Mouse (Mus musculus): ENCODE measurements around the gene Oasl2. TPM values are rescaled to one million over a fixed set of nuclear protein-coding genes. Genes with fewer than 3 reads are reported as not detected.
"Not testable (repeated sequence)": the region's sequence is repeated elsewhere in the genome, so short reads cannot be mapped to it uniquely, and the experiment has no call there.

The Oasl2 gene
- polyA plus RNA-seq, 1 experiment from 2014 or later: 5.3 TPM

DNA sequence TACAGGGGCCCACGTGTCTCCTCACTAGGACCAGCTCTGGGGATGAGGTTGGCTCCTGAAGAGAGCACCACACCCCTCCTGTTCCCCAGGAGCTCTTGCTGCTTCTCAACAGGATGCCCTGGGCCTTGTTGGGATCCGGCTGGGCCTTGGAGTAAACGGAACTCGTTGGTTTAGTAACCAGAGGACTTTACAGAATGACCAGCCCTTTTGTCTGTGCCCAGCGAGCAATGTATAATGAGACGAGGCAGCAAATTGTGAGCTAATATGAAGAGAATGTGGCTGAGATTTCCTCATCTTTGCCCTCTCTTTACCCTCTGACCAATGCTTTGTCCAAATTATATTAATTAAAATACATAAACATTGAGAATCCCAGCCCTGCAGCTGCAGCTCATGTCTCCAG is 20.4 kb upstream of the Oasl2 start:
- WGBS: 25% methylated on average over 6 of the region's 6 CpGs
- Histone ChIP-seq H3K4me1 (ENCODE audit: control insufficient read depth, insufficient read depth, low read depth, low read length) (no peaks in the 10 kb centered on the region), H3K9ac (ENCODE audit: low read depth, low read length) (no peak overlapping the region), H3K27me3 (replicated peaks; ENCODE audit: control insufficient read depth, insufficient read depth, low read length) (no peaks in the 10 kb centered on the region), H3K27ac (ENCODE audit: low read depth, low read length) (no peak overlapping the region), H3K9me3 (ENCODE audit: control insufficient read depth, low read length) (no peaks in the 10 kb centered on the region), H3K36me3 (ENCODE audit: control insufficient read depth, insufficient read depth, low read length) (no peaks in the 10 kb centered on the region), H3K4me2 (ENCODE audit: low read length) (no peak overlapping the region), H3K4me3 (ENCODE audit: low read length) (no peak overlapping the region)
- no peak for ATAC-seq

DNA sequence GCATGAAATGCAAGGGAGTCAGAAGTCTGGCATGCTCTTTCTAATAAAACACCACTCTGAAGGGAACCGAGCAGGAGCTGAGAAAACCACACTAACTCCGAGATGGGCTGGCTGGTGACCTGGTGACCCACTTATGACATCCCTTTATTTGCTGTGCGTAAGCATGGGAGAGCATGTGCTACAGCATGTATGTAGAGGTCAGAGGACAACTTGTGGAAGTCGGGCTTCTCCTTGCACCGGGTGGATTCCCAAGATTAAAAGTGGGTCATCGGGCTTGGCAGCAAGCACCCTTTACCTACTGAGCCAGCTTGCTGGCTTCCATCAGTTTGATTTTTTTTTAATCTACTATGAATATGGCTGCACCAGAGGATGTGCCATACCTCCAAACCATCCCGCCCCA is 19.2 kb upstream of the Oasl2 start:
- H3K27ac ChIP-seq (ENCODE audit: low read depth, low read length): no peak overlapping the region
- no peaks in the 10 kb centered on the region for H3K4me1 ChIP-seq (ENCODE audit: control insufficient read depth, insufficient read depth, low read depth, low read length)
- no peak overlapping the region for H3K4me3 ChIP-seq (ENCODE audit: low read length)
- H3K9me3 ChIP-seq (ENCODE audit: control insufficient read depth, low read length): no peaks in the 10 kb centered on the region
- H3K4me2 ChIP-seq (ENCODE audit: low read length): no peak overlapping the region
- H3K27me3 ChIP-seq (replicated peaks; ENCODE audit: control insufficient read depth, insufficient read depth, low read length): no peaks in the 10 kb centered on the region
- ATAC-seq: no peak
- no peak overlapping the region for H3K9ac ChIP-seq (ENCODE audit: low read depth, low read length)
- H3K36me3 ChIP-seq (ENCODE audit: control insufficient read depth, insufficient read depth, low read length): no peaks in the 10 kb centered on the region
- 70% methylated on average over 7 of the region's 7 CpGs for WGBS

DNA sequence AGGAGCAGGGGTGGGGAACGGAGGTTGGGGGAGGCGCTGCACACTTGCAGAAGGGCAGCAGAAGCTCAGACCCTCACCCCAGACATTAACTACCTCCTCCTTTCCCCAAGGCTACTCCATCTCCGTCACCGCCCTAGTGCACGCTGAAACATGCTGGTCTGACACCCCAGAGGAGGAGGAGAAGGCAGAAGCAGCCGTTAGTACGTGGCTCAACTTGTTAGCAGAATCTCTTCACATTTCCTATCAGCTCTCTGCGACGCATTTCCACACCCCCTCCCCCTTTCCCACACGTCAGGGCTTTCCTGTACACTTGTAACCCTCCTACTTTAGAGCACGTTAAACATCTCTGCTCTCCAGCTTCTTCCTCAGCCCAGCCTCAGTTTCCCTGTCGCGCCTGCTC is 17.3 kb upstream of the Oasl2 start:
- Histone ChIP-seq H3K9me3 (ENCODE audit: control insufficient read depth, low read length) (no peaks in the 10 kb centered on the region), H3K27me3 (replicated peaks; ENCODE audit: control insufficient read depth, insufficient read depth, low read length) (no peaks in the 10 kb centered on the region), H3K36me3 (ENCODE audit: control insufficient read depth, insufficient read depth, low read length) (no peaks in the 10 kb centered on the region), H3K4me3 (ENCODE audit: low read length) (no peak overlapping the region), H3K27ac (ENCODE audit: low read depth, low read length) (no peak overlapping the region), H3K9ac (ENCODE audit: low read depth, low read length) (no peak overlapping the region; the same call in 1 of the 2 replicates), H3K4me2 (ENCODE audit: low read length) (no peak overlapping the region), H3K4me1 (ENCODE audit: control insufficient read depth, insufficient read depth, low read depth, low read length) (no peaks in the 10 kb centered on the region)
- 62% methylated on average over 13 of the region's 13 CpGs for WGBS
- ATAC-seq: no peak

DNA sequence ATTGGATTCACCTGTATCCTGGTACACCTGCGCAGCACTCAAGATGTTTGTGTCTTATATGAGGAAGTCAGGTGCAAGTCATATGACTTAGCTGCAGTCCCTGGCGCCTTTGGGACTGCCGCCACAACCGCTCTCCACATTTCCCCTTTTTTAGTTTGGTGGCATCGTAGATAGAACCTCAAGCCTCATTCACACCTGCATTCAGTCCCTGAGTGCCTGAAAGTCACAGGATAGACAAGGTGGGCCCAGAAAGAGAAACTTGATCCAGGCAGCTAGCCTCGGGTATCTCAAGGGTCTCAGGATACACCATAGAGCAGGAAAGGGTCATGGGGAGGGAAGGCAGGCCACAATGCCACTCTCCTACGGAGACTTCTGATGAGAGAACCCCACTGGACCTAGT is 14.4 kb upstream of the Oasl2 start:
- WGBS: 89% methylated on average over 6 of the region's 7 CpGs
- ATAC-seq; H3K9me3 ChIP-seq (ENCODE audit: control insufficient read depth, low read length): not testable (repeated sequence)

DNA sequence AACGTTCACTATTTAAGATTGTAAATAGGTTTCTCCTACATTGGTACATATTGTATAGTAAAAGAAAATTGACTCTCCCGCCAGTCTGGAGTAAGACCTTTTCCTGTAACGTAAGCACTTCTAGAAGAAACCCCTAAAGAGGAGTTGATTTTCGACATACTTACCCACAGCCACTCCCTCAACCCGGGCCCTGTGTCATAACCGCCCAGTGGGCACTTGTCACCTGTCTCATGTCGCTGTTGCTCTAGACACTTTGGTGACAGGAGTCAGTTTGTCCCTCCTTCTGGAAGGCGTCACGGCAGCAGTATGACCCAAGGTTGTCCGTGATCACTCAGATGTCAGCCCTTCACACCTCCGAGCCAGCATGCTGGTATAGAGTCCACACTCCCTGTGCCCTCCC is 13.7 kb upstream of the Oasl2 start:
- Histone ChIP-seq H3K4me2 (ENCODE audit: low read length) (no peak overlapping the region), H3K9ac (ENCODE audit: low read depth, low read length) (no peak overlapping the region), H3K36me3 (ENCODE audit: control insufficient read depth, insufficient read depth, low read length) (no peaks in the 10 kb centered on the region), H3K9me3 (ENCODE audit: control insufficient read depth, low read length) (no peaks in the 10 kb centered on the region), H3K4me3 (ENCODE audit: low read length) (no peak overlapping the region), H3K27ac (ENCODE audit: low read depth, low read length) (no peak overlapping the region), H3K4me1 (ENCODE audit: control insufficient read depth, insufficient read depth, low read depth, low read length) (no peaks in the 10 kb centered on the region), H3K27me3 (replicated peaks; ENCODE audit: control insufficient read depth, insufficient read depth, low read length) (no peaks in the 10 kb centered on the region)
- no peak for ATAC-seq
- WGBS: 93% methylated on average over 11 of the region's 11 CpGs

More for the DNA sequence above, 14.4 kb upstream of the Oasl2 start:
- not testable (repeated sequence) for H3K27ac ChIP-seq (ENCODE audit: low read depth, low read length); H3K27me3 ChIP-seq (replicated peaks; ENCODE audit: control insufficient read depth, insufficient read depth, low read length); H3K4me3 ChIP-seq (ENCODE audit: low read length); H3K36me3 ChIP-seq (ENCODE audit: control insufficient read depth, insufficient read depth, low read length); H3K9ac ChIP-seq (ENCODE audit: low read depth, low read length); H3K4me1 ChIP-seq (ENCODE audit: control insufficient read depth, insufficient read depth, low read depth, low read length); H3K4me2 ChIP-seq (ENCODE audit: low read length)

DNA sequence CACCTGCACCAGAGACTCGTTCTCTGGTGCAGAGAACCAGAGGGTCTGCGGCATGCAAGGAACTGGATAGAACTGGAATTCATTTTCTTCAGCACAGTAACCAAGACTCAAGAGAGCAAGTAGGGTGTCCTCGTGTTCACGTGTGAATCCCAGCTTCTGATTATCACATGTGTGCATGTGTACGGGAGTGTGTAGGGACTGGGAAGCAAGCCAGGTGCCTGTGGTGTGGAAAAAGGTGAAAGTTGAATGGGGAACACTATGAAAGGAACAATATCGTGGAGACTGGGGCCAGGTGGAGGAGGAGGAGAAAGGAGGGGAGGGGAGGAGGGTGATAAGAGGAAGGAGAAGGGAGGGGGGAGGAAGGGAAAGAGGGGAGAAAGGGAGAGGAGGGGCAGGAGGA is 9.9 kb upstream of the Oasl2 start:
- H3K36me3 ChIP-seq (ENCODE audit: control insufficient read depth, insufficient read depth, low read length): no peaks in the 10 kb centered on the region
- no peak for ATAC-seq

DNA sequence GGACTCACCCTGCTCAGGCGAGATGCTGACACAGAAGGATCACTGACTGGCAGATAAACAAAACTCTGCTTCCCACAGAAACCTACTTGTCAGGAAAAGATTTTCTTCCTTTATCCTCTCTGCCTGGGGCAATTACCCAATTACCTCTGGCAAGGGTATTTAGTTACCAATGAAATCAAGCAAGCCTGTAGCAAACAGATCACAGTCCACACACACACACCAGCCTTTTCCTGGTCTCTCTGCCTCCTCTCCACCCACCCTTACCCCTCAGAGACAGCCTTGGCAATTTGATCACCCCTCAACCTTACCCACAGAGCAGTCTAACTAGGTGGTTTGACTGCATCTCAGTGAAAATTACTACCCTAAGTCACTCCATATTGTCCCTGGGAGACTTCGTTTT is 7.7 kb upstream of the Oasl2 start:
- ATAC-seq: no peak
- Histone ChIP-seq H3K27me3 (replicated peaks; ENCODE audit: control insufficient read depth, insufficient read depth, low read length) (no peaks in the 10 kb centered on the region), H3K36me3 (ENCODE audit: control insufficient read depth, insufficient read depth, low read length) (no peaks in the 10 kb centered on the region), H3K4me2 (ENCODE audit: low read length) (no peak overlapping the region), H3K27ac (ENCODE audit: low read depth, low read length) (no peak overlapping the region), H3K9ac (ENCODE audit: low read depth, low read length) (no peak overlapping the region), H3K9me3 (ENCODE audit: control insufficient read depth, low read length) (no peaks in the 10 kb centered on the region), H3K4me1 (ENCODE audit: control insufficient read depth, insufficient read depth, low read depth, low read length) (no peaks in the 10 kb centered on the region), H3K4me3 (ENCODE audit: low read length) (no peak overlapping the region)
- WGBS: 90% methylated on average over 2 of the region's 2 CpGs

More for the DNA sequence above, 9.9 kb upstream of the Oasl2 start:
- 78% methylated on average over 6 of the region's 6 CpGs for WGBS
- H3K4me2 ChIP-seq (ENCODE audit: low read length): no peak overlapping the region
- no peak overlapping the region for H3K27ac ChIP-seq (ENCODE audit: low read depth, low read length)
- no peaks in the 10 kb centered on the region for H3K4me1 ChIP-seq (ENCODE audit: control insufficient read depth, insufficient read depth, low read depth, low read length)
- H3K9ac ChIP-seq (ENCODE audit: low read depth, low read length): no peak overlapping the region
- no peaks in the 10 kb centered on the region for H3K9me3 ChIP-seq (ENCODE audit: control insufficient read depth, low read length)
- no peaks in the 10 kb centered on the region for H3K27me3 ChIP-seq (replicated peaks; ENCODE audit: control insufficient read depth, insufficient read depth, low read length)
- no peak overlapping the region for H3K4me3 ChIP-seq (ENCODE audit: low read length)

DNA sequence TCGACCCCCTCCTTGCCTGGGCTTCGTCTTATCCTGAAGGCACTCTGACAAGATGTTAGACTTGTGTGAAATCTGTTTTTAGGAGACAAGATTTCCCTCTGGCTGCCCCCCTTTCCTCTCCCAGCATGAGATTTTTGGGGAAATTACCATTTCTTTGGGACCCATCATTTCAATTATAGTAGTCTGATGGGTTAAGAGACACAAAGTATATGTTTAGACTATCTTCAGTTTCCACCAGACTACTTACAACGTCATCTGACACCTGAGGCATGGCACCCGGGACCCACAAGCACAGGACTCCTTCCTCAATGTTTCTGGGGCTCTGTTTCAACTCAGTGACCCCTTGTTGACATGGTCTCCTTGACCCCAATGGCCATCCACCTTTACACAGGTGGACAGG is 1.2 kb upstream of the Oasl2 start:
- no peak overlapping the region for H3K4me3 ChIP-seq (ENCODE audit: low read length)
- ATAC-seq: no peak
- H3K4me1 ChIP-seq (ENCODE audit: control insufficient read depth, insufficient read depth, low read depth, low read length): no peaks in the 10 kb centered on the region
- H3K9ac ChIP-seq (ENCODE audit: low read depth, low read length): no peak overlapping the region
- H3K27me3 ChIP-seq (replicated peaks; ENCODE audit: control insufficient read depth, insufficient read depth, low read length): no peaks in the 10 kb centered on the region
- H3K4me2 ChIP-seq (ENCODE audit: low read length): no peak overlapping the region
- no peak overlapping the region for H3K27ac ChIP-seq (ENCODE audit: low read depth, low read length)
- 89% methylated on average over 4 of the region's 4 CpGs for WGBS
- H3K9me3 ChIP-seq (ENCODE audit: control insufficient read depth, low read length): no peaks in the 10 kb centered on the region
- H3K36me3 ChIP-seq (ENCODE audit: control insufficient read depth, insufficient read depth, low read length): no peaks in the 10 kb centered on the region

DNA sequence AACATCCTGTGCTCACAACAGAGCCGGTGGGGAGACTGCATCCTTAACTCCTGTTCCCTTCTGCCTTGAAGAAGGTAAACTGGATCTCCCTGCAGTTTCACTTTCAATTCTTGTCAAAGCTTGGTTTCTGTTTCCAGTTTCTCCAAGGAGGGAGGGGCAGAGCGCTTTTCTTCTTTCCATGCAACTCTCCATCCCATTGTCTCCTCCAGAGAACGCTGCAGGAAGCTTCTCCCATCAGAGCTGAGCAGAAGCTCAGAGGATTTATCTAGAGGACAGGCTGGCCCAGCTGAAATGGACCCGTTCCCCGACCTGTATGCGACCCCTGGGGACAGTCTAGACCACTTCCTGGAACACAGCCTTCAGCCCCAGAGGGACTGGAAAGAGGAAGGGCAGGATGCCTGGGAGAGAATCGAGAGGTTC is 648 bp downstream of the Oasl2 start:
- Histone ChIP-seq H3K27ac (ENCODE audit: low read depth, low read length) (no peak overlapping the region), H3K4me1 (ENCODE audit: control insufficient read depth, insufficient read depth, low read depth, low read length) (no peaks in the 10 kb centered on the region), H3K4me3 (ENCODE audit: low read length) (no peak overlapping the region), H3K4me2 (ENCODE audit: low read length) (peak overlapping the region; percentile 4; the same call in 1 of the 2 replicates), H3K36me3 (ENCODE audit: control insufficient read depth, insufficient read depth, low read length) (no peaks in the 10 kb centered on the region), H3K9ac (ENCODE audit: low read depth, low read length) (no peak overlapping the region), H3K27me3 (replicated peaks; ENCODE audit: control insufficient read depth, insufficient read depth, low read length) (no peaks in the 10 kb centered on the region), H3K9me3 (ENCODE audit: control insufficient read depth, low read length) (no peaks in the 10 kb centered on the region)
- no peak for ATAC-seq
- 15% methylated on average over 7 of the region's 7 CpGs for WGBS

DNA sequence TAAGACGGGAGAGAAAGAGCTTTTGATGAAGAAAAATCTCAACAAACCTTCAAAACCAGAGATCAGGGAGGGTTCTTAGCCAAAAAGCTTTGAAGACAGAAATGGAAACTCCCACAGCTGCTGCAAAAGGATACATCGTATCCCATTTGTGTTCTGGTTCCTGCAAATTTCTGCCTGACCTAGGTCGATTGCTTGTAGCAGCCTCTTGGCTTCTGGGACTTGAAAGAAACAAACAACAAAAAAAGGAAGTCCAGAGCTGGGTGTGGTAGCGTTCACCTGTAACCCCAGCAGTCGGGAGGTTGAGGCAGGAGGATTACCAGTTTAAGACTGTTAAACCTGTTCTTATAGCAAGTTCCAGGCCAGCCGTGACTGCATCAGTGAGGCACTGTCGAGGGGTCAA is 2.1 kb downstream of the Oasl2 start:
- Histone ChIP-seq H3K36me3 (ENCODE audit: control insufficient read depth, insufficient read depth, low read length) (no peaks in the 10 kb centered on the region), H3K27me3 (replicated peaks; ENCODE audit: control insufficient read depth, insufficient read depth, low read length) (no peaks in the 10 kb centered on the region), H3K9ac (ENCODE audit: low read depth, low read length) (no peak overlapping the region), H3K4me3 (ENCODE audit: low read length) (no peak overlapping the region), H3K9me3 (ENCODE audit: control insufficient read depth, low read length) (no peaks in the 10 kb centered on the region), H3K4me1 (ENCODE audit: control insufficient read depth, insufficient read depth, low read depth, low read length) (no peaks in the 10 kb centered on the region), H3K4me2 (ENCODE audit: low read length) (no peak overlapping the region), H3K27ac (ENCODE audit: low read depth, low read length) (no peak overlapping the region)
- no peak for ATAC-seq
- 81% methylated on average over 7 of the region's 7 CpGs for WGBS

All from hindbrain, embryonic 16.5 days (tissue).